Mouse (Mus musculus) cerebellum, adult 9-10 months (tissue): ENCODE data around the gene Ndc80.
A peak's percentile ranks its signal among the peaks of the same experiment; 100 is the strongest.
"Not testable (repeated sequence)": the region's sequence is repeated elsewhere in the genome, so short reads cannot be mapped to it uniquely, and the experiment has no call there.

Experiments used
- DNase-seq: peaks from one replicate; pipeline ENCODE4 v3.0.0; 2022

Ndc80 gene

DNA sequence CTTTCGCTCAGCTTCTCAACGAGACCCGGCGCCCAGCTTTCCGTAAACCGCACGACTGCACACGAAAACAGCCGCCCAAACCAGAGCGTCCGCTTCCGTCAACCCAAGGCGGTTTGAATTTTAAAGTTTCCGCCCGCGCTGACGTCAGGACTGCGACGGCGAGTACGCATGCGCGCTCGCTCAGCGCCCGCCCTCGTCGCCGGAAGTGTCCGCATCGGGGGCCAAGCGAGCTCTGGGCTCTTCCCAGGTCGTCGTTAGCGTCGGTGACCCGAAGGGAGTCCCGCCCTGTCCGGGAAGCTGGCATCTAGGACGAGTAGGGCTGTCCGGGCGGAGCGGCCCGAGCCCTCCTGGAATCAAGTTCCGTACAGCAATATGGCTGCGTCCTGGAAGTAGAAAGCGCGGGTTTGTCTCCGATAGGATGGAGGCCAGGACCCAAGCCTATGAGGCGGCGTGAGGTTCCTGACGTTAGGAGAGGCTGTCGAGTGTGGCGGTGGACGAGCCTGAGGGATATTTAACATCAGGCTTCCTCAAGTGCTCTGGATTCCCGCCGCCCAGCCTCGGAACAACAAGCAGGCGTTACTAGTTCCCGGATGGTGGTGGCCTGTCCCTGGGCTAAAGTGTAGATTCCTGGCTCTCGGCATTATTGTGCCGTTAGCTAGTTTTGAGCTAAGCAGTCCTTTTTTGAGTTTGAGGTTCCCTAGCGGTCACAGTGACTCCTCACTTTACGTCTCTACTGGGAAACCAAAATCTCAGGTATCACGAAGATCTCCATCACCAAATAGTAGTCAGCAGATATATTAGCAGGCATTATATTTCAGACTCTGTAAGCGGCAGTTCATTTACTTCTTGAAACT, at the start of gene Ndc80:
Gene Ndc80, minus strand, starts transcription at position 147 of the 854 bp plus-strand sequence.
- peak; percentile 94 for DNase-seq

DNA sequence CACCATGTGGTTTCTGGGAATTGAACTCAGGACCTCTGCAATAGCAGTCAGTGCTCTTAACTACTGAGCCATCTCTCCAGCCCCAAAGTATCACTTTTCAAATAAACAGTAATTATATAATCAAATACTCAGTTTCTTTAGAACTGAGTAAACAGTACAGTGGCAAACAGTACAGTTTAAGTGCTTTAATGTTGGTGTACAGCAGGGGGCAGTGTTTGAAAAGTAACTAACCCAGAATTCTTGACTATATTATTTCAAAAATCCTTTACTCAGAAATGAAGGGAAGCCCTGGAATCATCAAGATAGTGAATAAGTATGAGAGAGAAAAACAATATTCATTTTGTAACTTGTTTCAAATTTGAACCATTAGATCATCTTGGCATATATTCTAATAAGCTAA, 35.0 kb upstream of the Ndc80 start:
- peak; percentile 46 for DNase-seq

DNA sequence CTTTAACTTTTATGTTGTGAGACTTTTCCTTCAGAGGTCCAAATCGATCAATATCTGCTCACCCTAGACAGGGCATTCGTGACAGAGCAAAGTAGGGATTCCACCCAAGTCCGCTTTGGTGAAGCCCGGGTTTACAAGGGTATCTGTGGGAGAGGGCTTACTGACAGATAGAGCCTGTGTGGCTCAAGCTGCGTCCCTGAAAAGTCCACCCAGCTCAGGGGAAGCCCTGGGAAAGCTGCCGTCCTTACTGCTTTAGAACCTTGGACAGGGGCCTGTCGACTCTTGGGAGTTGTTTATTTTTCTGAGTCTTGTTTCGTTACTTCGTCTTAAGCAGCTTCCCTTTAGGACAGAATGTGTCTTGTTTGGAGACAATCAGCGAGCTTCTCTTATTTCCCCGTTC, 26.2 kb upstream of the Ndc80 start:
- DNase-seq = no peak

DNA sequence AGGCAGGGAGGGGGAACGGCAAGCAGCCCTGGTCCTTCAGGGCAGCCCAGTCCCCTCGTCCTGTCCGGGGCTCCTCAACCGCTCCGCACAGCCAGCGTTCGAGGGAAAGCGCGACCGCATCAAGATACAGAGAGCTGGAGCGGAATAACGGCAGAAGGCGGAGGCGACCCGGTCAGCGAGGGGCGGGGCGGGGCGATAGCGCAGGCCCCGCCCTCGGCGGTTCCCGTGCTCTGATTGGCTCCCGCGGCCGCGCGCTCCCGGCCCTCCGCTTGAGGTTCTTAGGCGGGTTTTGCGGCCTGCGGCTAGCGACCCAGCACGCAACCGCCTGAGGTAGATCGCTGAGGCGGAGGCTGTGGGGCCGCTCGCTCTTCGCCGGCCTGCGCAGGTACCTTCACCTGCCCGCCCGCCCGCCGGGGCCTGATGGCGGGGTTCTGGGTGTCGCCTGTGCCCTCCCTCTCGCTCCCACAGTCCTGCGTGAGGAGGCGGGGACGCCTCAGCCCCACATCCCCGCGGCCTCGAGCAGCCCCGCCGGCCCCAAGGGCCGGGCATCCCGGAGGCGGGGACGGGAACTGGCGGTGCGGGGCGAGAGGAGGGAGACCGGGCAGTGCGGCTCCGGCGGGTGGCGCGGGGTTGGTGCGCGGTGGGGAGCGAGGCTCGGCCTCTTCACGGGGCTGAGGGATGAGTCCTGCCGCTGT, 25.2 kb upstream of the Ndc80 start, which contains the start of gene Spdya:
Gene Spdya, plus strand, starts transcription at position 305 of the 695 bp plus-strand sequence.
- DNase-seq = peak; percentile 89

DNA sequence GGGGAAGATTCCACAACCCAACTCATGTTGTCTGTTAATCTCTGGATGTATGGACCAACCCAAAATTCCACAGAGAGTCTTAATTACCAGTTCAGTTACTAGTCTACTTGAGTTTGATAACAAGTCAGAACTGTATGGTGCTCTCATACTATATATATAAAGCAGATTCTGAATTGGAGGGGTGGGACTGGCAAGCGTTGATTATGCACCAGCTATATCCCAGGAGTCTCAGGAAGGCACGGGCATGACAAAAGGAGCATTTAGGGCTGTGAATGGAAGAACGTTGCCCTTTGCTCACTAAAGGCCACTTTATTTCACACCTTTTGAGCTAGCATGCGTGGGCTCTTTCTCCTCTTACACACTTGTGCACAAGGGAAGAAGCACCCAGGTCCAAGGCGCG, 24.7 kb upstream of the Ndc80 start:
- no peak for DNase-seq

DNA sequence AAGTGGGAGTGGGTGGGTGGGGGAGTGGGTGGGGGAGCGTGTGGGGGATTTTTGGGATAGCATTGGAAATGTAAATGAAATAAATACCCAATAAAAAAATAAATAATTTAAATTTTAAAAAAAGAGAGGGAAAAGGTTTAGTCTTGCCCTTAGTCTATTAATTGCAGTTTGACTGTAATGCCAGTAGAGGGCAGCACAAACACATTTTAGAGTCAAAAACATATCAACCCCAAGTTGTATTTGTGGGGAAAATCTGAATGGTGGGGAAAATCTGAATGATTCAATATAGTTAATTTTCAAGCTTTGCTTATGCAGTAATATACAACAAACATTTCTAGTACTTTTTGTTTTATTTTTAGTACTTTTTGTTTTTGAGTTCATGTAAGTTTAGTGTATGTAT, 21.9 kb upstream of the Ndc80 start:
- peak; percentile 49 for DNase-seq

DNA sequence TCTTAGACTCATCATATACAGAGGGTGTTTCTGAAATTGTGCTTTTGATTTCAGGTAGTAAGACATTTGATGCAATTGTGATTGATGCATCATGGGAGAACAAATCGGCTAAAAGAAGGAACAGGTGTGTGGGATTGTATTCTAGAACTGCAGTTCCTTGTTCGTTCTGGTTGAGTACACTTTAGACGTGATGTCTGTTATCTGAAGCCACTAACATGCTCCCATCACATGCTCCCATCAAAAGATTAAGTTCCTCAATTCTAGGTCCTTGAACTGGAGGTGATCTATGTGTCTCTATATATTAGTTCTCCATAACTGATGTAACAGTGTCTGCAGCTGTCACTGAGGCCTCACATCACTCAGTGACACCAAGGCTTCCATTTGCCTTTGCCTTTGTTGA, 10.5 kb upstream of the Ndc80 start:
- DNase-seq = no peak

DNA sequence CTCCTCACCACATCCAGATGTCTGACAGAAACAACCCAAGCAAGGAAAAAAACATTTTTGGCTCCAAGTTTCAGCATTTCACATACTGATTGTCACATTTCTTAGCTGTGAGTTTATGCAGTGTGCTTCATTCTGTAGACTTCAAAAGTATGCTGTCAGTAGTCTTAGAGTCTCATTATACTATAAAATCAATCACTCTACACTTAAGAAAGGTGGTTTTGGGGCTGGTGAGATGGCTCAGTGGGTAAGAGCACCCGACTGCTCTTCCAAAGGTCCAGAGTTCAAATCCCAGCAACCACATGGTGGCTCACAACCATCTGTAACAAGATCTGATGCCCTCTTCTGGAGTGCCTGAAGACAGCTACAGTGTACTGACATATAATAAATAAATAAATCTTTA, 8.9 kb upstream of the Ndc80 start:
- DNase-seq = not testable (repeated sequence)

DNA sequence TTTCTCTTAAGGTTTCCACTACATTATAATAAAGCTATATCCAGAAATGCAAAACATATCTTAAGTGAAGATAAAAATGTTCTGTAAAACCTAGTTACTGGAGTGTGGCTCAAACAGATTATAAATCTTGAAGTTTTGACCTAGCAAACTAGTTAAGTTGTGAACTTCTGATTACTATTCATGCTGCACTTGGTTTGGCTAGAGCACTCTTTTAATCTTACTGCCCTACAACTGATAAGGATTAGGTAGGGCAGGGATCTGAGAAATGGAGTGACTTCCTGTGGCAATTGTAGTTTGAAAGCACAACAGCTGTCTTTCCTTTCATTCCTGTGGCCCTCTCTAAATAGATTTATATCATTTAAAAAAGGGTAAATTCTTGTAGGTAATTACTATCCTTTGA, 1.4 kb upstream of the Ndc80 start:
- DNase-seq = no peak

DNA sequence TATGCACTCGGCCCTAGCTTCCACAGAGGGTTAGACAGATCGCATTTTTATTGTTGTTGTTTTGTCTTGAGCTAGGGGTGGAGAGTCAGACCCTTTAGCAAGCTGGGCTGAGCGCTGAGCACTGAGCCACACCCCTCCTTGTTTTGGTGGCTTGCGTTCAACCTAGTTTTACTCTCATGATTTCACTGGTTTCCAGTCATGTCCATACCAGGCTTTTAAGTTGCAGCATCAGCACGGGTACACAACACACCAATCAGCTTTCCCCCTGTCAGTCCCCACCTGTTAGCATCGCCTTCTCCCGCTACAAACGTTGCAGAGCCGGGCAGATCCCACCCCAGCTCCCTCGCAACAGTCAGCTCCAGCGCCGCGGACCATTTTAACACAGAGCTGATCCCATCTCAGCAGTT, 352 bp downstream of the Ndc80 start:
- DNase-seq = no peak

DNA sequence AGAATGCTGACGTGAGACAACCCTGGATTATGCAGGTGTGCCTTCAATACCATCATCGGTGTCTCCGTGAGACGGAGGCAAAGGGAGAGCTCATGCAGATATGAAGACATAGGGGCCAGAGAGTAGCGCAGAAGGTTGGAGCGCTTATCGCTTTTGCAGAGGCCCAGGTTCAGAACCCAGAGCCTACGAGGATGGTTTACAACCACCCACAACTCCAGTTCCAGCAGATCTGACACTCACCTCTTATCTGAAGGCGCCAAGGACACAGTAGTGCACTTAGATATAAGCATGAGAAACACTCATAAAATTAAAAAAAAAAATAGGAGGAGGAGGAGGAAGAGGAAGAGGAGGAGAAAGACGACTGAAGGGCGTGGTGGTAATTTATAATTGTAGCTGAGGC, 16.4 kb downstream of the Ndc80 start:
- DNase-seq = no peak

DNA sequence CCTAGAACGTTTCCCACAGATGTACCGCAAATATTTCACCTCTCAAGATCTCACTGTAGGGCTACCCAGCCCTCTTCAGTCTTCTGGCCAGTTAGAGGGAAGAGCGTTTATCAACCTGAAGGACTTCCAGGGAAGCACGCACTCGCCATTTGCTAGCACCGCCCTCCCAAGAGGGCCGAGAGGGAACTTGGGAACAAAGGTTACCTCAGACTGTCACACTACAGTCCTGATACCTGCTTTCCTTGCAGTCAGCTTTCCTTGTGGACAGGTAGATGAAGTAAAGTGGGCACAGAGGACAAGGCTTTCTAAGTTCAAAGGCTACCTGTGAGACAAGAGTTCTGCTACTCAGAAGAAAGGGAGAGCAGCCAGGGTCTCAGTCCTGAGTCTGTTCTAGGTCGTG, 19.8 kb downstream of the Ndc80 start:
- no peak for DNase-seq

DNA sequence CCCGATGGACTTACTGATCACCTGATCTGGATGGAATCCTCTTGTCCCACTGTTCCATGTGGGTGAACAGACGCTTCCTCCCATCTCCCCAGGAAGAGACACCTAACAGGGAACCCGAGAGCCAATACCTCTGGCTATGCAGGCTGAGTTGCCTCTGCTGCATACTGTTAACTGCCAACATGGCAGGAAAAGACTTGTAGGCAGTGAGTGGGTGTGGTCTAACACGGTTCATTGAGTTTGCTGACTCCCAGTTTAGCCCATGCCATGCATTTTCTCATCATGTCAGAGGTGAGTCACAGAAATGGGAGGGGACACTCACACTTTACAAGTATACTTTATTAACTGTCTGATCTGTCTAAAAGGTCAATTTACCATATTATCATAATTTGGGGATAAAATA, 30.9 kb downstream of the Ndc80 start:
- DNase-seq = no peak

DNA sequence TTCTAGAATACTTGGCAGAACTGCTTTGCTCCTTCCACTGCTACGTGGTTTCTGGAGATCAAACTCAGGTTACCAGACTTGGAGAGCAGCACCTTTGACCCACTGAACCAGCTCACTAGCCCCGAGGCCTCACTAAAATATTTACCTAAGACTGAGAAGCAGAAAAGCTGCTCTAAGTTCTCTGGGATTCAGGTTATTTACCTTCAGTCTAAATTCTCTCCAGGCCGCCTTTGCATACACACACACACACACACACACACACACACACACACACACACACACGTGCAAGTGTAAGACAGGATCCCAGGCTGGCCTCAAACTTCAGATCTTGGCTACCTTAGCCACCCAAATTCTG, 35.3 kb downstream of the Ndc80 start:
- no peak for DNase-seq

DNA sequence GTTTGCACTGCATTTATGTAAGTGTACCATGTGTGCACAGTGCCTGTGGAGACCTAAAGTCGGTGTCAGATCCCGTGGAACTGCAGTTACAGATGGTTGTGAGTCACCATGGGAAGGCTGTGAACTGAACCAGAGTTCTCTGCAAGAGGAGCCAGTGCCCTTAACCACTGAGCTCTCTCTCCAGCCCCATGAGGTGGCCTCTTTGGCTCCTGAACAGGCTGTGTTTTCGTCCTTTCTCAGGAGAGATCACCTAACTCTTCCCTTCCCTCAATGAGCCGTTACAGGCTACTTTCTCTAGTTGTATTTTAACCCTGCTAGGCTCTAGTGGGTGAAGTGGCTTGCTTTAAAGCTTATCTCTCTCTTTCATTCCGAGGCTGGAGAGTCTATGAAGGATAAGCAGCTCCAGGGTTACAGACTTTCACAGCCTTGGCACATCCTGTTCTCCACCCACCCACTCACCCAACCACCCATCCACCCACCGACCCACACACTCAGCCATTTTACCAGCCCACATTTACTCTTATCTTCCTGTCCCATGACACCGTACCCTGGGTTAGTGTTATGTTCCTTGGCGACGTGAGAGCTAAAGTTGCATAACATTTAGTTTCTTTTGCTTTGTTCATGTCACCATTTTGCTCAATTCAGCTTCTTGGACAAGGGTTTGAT, 35.9 kb downstream of the Ndc80 start:
- no peak for DNase-seq

DNA sequence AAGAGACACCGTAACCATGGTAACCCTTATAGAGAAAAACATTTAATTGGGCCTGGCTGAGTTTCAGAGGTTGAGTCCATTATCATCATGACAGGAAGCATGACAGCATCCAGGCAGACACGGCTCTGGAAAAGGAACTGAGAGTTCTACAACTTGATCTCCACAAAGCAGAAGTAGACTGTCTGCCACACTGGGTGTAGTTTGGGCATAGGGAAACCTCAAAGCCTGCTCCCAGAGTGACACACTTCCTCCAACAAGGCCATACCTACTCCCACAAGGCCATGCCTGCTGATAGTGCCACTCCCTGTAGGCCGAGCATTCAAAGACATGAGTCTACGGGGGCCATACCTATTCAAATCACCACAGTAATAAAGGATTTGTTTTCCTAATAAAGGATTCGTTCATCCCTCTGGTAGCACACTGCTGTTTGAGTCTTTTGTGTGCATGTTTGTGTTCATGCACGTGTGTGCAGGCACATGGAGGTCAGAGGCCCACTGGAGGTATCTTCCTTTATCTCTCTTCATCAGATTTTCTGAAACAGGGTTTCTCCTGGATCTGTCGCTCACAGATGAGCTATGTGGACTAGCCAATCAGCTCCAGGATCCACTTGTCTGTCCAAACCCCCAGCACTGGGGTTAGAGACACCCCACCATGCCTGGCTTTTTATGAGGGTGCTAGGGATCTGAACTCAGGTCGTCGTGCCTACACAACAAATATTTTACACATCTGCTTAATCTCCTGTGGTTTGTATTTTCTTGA, 36.8 kb downstream of the Ndc80 start:
- no peak for DNase-seq

DNA sequence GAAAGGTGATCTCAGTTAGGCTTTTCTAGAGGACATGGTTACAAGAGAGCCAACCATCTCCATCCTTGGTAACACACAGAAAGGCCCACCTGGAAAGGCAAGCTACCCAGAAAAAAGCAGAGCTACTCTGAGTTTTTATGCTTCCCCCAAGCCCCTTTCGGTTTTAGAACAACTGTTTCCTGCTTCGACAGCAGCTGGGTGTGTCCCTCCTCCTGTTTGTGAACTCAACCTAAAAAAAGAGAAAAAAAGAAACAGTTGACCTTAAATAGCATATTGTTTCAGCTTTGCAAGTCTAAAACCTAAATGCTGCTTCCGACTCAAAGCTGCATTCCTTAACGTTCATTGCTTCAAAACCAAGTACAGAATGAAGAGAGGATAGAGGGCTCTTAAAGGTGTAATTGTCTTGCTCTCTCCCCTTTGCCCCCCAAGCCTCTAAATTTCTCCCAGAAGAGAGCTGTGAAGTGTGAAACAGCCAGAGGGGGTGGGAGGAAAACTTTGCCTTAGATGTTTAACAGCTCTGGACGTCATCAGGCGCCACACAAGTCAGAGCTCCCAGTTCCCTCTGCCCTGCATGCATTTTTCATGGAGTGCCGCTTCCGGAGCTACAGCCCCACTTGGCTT, 40.3 kb downstream of the Ndc80 start:
- no peak for DNase-seq

DNA sequence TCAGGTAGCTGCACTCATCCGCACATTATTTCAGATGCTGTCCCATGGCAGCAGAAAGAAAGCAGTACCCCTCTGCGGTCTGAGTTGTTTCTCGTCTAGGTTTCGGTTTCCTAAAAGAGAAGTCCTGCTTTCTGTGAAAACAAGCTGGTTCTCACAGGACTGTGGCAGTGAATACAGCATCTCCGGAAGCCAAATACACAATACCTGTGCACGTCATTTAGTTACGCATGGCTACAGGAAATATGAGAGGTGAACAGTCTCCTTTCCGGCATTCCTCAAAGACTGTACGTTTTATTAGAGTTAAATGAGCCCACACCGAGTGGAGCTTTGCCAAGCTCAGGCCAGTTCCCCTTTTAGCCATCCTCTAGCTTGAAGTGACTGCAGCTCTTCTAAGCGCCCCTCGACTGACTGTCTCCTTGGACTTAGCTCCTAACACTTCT, 40.8 kb downstream of the Ndc80 start:
- DNase-seq = no peak

DNA sequence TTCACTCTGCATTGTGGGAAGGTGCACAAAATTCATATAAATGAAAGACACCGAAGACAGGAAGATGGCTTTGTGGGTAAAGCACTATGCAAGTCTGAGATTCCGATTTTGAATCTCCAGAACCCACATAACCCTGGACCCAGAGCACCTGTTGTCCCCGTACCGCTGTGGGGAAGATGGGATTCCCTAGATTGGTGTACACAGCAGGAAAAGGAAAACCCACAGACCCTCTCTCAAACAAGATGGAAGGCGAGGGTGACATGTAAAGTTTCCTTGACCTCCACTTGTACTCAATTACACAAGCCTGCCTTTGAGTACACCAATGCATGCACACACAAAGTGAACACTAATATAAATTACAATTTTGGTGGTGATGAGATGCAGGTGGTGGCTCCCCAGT, 41.9 kb downstream of the Ndc80 start:
- DNase-seq = no peak

DNA sequence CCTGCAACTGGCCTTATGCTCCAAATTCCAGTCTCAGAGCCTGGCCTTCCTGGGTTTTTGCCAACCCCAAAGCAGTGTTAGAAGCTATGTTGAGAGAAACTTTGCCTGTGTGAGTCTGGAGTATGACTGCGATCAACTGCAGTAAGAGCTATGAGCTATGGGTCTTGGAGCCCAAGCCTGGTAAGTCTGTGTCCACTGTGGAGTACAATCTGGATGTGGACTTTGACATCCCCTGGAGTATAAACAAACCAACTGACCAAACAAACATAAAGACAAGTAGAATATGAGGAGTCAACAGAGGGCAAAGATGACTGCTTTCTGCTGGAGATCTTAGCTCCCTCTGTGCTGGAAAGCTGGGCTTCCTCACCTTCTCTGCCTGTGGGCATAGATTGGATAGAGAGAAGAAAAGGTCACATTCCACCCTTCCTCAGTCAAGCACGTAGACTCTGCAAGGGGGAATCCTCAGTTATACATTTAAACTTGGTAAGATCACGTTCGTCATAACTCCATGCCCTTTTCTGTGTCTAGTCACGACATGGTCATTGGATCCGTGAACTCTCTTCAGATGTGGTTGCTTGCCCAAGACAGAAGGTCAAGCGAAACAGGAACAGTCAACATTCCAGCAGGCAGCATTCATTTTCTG, 43.1 kb downstream of the Ndc80 start:
- no peak for DNase-seq

DNA sequence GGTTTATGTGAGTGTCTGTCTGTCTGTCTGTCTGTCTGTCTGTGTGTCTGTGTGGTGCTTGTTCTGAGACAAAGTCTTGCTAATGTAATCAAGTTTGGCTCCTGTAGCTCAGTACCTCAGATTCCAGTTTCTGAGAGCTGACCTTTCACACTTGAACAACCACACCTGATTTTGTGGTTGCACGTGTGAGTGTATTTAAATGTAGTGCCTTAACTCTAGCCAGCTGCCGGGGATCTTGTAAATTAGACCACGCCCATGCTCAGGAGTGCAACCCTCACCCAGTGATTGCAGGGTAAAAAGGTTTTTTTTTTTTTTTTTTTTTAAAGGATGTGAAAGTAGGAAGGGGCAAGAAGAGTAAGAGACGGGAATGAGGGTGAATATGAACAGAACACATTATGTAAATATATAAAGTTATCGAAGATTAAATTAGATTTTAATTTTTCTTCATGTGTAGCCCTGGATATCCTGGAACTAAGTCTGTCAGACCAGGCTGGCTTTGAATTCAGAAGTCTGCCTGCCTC, 47.2 kb downstream of the Ndc80 start:
- DNase-seq = no peak

DNA sequence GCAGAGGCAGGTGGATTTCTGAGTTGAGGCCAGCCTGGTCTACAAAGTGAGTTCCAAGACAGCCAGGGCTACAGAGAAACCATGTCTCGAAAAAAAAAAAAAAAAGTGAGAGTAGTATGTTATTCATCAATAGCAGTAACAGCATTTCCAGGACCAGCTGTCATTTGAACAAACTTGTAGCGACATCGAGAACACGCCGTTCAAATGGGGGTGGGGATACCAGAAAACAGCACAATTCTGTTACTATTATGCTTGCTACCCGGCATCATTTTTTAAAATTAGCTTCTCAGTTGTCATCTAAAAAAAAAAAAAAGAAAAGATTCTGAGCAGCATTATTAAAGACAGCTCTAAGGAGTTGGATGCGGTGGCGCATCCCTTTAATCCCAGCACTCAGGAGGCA, 49.2 kb downstream of the Ndc80 start:
- DNase-seq = no peak
